Mouse (Mus musculus): ENCODE results near the gene Ccdc32.
"Not testable (repeated sequence)": the region's sequence is repeated elsewhere in the genome, so short reads cannot be mapped to it uniquely, and the experiment has no call there.

Gene Ccdc32

GRCm38 (mm10) chr2:119028941-119029551 is at the start of gene Ccdc32:
Gene Ccdc32 (minus strand): TSS chr2:119029393.
- peak; percentile 94 to 97 for DNase-seq (ENCODE audit: low spot score in 2 of 2)

DNA sequence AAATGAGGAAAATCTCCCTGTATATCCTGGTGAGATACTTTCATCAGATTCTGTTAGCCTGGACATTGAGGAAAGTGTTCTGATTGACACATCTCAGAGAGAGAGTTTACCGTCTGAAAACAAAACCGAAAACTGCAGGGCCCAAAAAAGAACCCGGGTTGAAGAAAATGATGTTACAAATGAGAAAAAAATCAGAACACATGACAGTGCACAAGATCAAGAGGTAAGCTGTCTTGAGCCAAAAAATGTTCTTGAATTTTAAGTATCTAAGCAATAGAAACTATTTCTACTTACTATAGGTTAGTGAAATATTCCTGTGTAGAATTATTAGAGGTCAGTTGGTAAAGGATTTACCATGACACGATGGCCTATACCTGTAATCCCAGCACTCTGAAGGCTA is 43.2 kb upstream of the Ccdc32 start:
- no peak for DNase-seq (ENCODE audit: low spot score in 2 of 2)

DNA sequence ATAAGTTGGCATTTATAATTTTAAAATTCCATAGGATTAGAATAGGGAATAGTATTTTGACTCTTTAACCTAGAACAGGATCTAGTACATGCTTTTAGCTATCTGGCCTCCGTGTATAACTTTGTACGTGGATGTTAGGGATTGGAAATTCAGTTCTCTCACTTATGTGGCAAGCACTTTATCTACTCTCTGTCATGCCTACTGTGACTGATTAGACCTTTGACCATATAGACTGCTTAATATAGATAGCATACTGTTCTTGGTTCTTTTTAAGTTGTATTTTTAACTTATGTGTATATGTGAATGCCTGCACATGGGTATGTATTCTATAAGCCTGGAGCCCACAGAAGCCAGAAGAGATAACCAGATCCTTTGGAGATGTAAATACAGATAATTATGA is 30.9 kb upstream of the Ccdc32 start:
- no peak for DNase-seq (ENCODE audit: low spot score in 2 of 2)

DNA sequence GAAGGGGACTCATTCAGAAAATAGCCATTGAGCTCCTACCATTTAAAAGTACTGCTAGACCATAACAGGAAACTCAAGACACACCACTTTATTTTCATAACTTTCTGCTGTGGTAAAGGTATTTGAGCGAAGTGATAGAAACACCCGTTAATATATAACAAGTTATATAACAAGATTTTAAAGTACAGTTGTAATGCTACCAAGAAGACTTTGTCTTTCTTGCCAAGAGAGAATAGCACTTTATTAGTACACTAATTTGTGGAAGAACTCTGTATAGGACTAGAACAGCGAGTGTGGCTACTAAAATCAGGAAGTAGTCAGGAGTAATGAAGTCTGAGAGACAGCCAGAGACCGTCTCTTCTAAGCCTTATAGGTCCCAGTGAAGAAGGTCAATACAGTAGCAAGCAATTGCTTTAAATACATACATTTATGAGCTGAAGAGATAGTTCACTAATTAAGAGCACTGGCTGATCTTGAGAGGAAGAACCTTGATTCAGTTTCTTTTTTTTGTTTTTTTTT is 21.0 kb upstream of the Ccdc32 start:
- DNase-seq (ENCODE audit: low spot score in 2 of 2) = no peak

- peak in 1 of 2 experiments; percentile 40 for DNase-seq (ENCODE audit: low spot score in 2 of 2)
Observed at GRCm38 (mm10) chr2:119047849-119048248, 18.7 kb upstream of the Ccdc32 start.

- DNase-seq (ENCODE audit: low spot score in 2 of 2) = peak; percentile 95 to 99
Observed at GRCm38 (mm10) chr2:119046649-119047611, 17.7 kb upstream of the Ccdc32 start, which contains the start of gene Knl1. Gene Knl1 (plus strand): TSS chr2:119047119.

- no peak for DNase-seq (ENCODE audit: low spot score in 2 of 2)
Observed at GRCm38 (mm10) chr2:119045163-119045562, 16.0 kb upstream of the Ccdc32 start.

GRCm38 (mm10) chr2:119040882-119041281 is 11.7 kb upstream of the Ccdc32 start:
- peak in 1 of 2 experiments; percentile 65 for DNase-seq (ENCODE audit: low spot score in 2 of 2)

- no peak for DNase-seq (ENCODE audit: low spot score in 2 of 2)
Observed at GRCm38 (mm10) chr2:119035397-119035745, 6.2 kb upstream of the Ccdc32 start.

GRCm38 (mm10) chr2:119034656-119035396 is 5.6 kb upstream of the Ccdc32 start, which contains the start of gene Rpusd2:
Gene Rpusd2 (plus strand): TSS chr2:119034790.
- peak; percentile 83 to 95 for DNase-seq (ENCODE audit: low spot score in 2 of 2)

GRCm38 (mm10) chr2:119032191-119032590 is 3.0 kb upstream of the Ccdc32 start:
- DNase-seq (ENCODE audit: low spot score in 2 of 2) = no peak

GRCm38 (mm10) chr2:119026951-119027350 is 2.2 kb downstream of the Ccdc32 start:
- no peak for DNase-seq (ENCODE audit: low spot score in 2 of 2)

GRCm38 (mm10) chr2:119025239-119025616 is 4.0 kb downstream of the Ccdc32 start:
- DNase-seq (ENCODE audit: low spot score in 2 of 2) = no peak

DNA sequence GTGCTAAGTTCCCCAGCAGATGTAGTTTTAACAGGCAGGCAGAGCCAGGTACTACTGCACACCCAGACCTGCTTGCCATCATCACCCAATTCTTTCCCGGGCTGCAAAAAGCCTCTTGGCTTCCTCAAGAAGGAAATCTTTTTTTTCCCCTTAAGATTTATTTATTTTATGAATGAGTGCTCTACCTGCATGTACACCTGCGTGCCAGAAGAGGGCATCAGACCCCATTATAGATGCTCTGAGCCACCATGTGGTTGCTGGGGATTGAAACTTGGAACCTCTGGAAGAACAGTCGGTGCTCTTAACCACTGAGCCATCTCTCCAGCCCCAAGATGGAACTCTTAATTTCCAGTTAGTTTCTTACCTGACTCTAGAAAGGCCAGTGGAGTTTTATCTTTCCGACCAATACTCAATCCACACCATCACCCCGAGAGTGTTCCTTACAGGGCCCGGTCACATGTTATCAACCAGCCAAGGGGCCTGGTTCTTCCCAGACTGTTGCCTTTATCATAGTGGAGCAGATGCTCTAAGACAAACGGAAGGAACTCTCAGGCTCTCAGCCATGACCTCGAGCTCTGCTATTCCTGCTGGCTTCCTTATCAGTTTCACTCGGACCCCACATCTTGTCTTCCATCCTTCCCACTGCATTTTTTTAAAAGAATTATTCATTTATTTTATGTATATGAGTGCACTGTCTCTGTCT is 4.5 kb downstream of the Ccdc32 start:
- peak in 1 of 2 experiments; percentile 40 for DNase-seq (ENCODE audit: low spot score in 2 of 2)

- DNase-seq (ENCODE audit: low spot score in 2 of 2) = no peak
Observed at GRCm38 (mm10) chr2:119023154-119023660, 6.0 kb downstream of the Ccdc32 start.

DNA sequence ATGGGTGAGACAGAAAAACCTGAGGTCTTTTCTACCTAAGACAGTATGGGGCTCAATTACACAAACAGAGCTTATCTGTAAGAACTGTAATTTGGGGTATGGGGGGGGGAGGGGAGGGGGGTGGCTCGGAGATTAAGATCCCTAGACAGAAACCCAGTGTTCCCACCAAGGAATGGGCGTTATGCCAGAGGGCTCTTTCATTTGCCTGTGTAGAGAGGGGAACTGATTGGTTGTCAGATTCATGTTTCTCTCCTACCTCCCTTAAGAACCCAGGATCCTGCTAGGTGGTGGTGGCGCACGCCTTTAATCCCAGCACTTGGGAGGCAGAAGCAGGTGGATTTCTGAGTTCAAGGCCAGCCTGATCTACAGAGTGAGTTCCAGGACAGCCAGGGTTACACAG is 9.7 kb downstream of the Ccdc32 start:
- no peak for DNase-seq (ENCODE audit: low spot score in 2 of 2)

DNA sequence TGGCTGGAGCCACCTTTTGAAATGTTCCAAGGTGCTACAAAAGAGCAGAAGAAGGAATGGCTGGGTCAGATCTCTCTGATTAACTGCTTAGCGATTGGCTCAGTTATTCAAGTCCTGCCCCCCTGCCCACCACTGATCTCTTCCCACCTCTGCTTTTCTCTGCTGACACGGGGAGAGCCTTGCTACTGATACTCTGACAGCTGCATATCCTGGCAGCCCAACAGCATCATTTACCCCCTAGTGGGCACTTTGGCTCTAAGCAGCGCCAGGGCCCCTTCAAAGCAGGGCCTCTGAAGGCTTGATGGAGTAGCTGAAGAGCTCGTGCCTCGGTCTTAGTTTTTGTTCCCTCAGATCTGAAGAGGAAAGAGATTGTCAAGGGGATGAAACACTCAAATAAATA is 10.1 kb downstream of the Ccdc32 start:
- DNase-seq (ENCODE audit: low spot score in 2 of 2) = no peak

DNA sequence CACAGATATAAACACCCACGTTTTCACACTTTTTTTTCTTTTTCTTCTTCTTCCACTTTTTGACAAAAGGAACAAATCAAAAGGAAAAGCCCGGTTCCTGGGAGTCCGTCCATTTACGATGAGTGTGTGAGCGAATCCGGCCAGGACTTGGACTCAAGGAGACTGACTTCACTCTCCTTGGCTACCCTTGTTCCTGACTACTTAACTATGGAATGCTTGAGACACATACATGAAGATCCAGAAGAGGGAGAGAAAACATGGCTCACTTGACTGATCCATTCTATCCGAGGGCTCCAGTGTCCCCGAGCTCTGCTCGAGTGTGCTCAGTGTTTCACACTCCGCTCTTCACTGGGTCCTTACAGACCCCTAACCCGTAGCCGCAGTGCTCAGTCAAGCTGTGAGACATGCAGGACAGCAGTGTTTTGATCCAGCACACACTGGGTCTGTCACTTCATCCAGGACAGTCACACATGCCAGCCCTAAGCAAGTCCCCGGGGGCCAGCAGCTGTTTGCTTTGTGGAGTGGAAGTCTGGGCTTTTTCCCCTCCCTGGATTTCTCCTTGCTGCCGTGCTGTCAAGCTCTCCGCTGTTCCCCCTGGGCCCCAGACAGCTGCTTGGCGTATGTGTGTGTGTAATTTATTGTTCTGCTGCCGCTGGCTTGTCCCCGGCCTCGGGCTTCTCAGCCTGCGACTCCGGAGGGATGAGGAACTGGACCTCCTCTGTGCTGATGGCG is 10.6 kb downstream of the Ccdc32 start:
- no peak for DNase-seq (ENCODE audit: low spot score in 2 of 2)

DNA sequence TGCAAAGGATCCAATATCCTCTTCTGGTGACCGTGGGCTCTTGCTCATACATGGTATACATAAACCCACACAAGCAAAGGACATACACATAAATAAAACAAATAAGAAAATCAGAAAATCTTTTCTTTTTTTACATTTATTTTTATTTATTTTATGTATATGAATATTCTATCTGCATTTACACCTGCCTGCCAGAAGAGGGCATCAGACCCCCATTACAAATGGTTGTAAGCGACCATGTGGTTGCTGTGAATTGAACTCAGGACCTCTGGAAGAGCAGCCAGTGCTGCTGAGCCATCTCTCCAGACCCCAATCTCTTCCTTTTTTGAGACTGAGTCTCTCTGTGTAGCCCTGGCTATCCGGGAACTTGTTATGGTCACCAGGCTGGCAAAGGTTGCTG is 11.5 kb downstream of the Ccdc32 start:
- no peak for DNase-seq (ENCODE audit: low spot score in 2 of 2)

DNA sequence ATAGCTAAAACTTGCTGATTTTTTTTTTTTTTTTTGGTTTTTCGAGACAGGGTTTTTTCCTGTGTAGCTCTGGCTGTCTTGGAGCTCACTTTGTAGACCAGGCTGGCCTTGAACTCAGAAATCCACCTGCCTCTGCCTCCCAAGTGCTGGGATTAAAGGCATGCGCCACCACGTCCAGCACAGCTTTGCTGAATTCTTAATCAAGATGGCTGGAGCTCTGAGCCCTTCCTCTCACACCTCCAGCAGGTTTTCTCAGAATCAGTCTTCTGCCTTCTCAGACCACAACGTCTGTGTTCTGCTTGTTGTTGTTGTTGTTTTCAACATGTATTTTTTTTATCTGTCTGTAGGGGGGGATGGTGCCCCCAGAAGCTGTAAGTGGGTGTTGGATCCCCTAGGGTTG is 12.9 kb downstream of the Ccdc32 start:
- DNase-seq (ENCODE audit: low spot score in 2 of 2) = not testable (repeated sequence)

Measured in spleen, postnatal 10 days (tissue).